Mouse (Mus musculus): ENCODE results near the gene Klhl29.
A peak's percentile ranks its signal among the peaks of the same experiment; 100 is the strongest.

Gene Klhl29

DNA sequence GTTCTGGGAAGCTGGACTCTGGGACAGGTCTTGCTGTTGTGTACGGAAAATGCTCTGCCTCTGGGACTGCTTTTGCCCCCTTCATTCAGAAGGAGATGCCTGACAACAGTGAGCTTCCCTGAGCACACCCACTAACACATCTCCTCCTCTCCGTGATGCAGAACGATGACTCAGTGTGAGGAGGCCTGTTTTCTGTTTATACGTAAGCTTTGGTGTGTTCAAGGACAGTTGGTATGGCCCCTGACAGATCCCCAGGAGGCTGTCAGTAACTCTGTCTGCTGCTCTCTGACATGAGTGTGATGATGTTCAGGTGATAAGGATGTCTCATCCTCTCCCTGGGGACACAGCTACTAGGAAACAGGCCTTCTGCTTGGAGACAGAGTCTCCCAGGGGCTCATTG, 193.3 kb downstream of the Klhl29 start:
- DNase-seq, result no peak

DNA sequence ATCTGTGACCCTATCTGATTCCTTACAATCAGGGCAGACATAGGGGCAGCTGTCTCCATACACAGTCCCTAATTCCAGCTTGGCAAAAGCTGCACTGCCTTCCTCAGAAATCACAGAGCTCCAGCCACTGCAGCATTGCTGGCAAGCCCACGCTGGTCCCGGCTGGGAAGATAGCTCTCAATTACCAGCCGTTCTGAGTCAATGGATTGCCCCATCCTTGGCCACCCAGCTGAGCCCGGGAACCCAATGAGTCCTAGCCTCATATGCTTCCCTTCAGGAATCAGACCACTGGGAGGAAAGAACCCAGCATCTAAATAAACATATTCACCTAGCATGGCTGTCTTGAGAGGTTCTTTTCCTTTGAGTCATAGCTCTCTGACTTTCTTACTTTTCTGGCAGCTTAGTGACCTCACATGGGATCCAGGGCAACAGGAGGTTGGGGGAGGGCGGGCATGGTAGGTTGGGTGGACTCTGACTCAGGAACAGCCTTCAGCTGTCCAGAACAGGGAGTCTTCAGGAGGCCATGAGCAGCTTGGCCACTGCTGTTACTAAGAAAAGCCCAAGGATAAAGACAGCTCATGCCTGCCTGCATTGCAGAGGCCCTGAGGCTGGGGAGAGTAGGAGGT, 198.7 kb downstream of the Klhl29 start:
- DNase-seq, result no peak

DNA sequence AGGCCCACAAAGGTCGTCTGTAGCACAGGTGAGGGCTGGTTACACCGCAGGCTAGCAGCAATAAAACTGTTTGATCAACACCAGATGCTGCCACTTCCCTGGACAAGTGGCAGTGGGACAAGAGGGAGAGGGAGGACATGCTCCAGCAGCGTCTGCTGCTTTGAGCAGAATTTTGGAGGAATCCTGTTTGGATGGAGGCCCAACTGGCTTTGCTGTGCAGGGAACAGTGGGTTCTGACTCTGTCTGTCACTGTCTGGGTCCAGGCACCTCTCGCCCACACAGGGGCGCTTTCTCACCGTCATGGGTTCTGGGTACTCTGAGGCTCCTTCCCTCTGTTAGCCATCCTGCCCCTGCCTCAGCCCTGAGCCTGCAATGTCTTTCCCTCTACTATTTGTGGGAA, 209.3 kb downstream of the Klhl29 start:
- DNase-seq, result peak; percentile 29 to 34

DNA sequence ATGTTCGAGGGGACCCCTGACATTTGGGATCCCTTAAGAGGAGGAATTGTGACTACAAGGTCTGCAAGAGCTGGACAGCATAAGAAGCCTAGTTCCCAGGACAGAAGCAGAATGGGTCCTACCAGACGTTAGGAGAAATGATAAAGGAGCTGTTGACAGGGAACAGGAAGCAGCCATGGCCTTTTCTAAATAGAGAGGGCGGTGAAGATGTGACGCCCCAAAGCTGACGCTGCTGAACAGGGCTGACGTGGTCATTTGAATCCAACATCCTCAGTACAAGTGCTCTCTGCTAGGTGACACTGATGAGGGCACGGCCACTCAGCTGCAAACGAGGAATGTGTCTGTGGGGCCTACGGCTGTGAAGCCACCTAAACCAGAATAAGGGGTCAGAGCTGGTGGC, 210.1 kb downstream of the Klhl29 start:
- DNase-seq, result peak; percentile 18 to 47

DNA sequence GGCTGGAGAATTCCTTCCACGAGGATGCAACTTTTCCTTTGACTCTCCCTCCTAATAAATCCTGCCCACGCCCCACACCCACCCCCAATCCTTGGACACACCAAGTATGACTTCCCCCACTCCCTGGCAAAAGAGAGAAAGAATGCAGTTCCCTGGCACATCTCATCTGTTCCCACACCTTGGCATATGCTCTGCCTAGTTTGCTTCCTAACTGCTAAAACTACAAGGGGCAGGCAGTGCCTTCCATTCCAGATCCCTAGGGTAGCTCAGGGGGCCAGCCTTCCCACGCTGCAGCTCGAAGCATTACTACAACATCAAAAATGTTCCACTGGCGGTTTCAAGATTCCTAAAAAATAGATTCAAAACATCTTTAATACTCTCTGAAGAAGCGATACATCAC, 212.8 kb downstream of the Klhl29 start:
- no peak for DNase-seq

DNA sequence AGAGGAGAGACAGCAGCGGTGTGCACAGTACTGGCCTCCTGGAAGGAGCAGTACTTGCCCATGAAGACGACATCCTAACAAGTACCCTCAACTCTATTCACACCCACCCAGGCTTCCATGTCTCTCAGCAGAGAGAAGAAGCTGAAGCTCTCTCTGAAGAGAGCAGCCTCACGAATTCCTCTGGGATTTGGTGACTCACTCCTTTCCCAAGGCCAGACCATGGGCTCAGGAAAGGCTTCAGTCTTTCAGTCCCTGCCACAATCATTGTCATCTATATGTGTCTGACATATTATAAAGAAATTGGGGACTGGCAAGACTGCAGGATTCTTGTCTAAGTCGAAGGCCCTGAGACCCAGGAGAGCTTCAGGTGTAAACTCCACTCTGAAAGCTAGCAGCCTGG, 213.9 kb downstream of the Klhl29 start:
- DNase-seq, result no peak

DNA sequence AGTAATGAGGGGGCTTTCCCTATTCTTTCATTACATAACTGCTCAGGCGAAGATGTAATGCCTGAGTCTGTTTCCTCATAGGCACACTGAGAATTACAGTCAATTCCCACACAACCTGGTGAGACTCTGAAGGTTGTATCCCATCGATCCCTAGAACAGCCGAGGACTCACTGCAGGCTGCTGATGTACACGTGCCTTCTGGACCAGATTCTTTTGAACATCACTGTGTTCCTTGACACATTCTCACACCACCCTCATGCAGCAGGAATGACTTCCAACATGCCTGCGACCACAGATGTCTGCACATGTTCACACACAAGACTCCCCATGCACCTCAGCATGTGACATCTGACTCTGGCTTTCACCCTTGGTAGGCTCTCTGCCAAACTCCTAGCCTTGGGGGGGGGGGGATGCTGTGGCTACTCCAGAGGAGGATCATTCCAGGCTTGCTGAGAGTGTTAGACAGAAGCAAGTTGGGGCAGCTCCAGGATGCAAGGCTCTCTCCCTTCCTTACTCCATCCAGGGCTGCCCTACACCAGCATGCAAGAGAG, 217.5 kb downstream of the Klhl29 start:
- no peak for DNase-seq

DNA sequence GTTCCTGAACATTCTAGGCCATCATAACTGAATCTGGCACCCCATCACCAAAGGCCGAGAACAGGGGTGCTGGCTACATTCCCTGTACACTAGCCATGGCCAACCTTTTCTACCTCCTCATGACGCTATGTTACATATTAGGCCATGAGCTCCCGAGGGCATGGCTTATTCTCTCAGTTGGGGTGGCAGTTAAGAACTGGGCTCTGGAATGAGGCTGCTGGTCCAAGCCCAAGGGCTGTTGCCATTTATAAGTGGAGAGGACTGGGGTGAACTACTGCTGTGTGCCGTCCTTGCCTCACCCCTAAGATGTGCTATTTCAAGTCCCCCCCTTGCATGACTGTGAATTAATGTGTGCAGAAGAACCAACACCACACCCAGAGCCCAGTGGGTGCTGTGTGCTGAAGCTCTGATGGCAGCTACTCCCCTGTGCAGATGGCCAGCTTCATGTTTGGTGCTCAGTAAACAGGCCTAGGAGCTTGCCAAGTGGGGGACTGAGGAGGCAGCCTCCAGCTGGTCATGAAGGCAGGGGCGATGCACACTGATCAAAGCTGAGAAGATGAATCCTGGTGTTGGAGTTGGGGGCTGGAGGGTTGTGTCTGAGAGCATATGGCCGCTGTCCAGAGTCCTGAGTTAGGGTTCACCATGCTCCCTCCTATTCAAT, 218.3 kb downstream of the Klhl29 start:
- no peak for DNase-seq

DNA sequence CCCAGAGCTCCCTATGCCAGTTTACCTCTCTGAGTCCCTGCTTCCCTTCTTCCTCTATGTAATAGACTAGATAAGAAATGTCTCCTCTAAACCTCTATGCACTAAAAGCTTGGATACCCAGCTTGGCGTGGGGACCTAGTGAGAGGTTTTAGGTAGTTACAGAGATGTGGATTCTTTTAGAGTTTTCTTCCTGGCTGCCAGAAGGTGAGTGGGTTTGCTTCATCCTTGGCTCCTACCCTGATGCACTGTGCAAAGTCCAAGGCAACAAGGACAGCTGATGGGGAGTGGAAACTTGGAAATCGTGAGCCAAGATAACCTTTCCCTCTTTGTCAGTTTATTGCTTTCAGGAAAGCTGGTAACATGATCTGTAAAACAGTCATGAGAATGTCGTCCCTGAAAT, 220.3 kb downstream of the Klhl29 start:
- no peak for DNase-seq

DNA sequence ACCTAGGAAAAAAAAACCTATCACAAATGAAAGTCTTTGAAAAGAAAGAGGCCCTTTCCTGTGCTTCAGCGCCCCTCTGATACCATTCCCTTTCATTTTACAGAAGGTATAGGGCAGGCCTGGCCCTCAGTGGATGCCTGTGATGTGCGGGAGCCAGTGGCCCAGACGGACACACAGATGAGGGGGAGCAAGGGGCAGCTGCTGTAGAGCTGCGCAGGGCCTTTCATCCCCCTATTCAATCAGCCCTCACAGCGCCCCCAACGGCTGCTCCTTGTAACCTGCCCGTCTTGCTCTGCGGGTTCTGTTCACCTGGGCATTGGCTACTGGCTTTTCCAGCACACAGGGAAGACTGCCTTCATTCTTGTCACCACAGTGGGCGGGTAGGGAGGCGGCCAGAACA, 223.6 kb downstream of the Klhl29 start:
- DNase-seq, result peak in 1 of 2 experiments; percentile 20

DNA sequence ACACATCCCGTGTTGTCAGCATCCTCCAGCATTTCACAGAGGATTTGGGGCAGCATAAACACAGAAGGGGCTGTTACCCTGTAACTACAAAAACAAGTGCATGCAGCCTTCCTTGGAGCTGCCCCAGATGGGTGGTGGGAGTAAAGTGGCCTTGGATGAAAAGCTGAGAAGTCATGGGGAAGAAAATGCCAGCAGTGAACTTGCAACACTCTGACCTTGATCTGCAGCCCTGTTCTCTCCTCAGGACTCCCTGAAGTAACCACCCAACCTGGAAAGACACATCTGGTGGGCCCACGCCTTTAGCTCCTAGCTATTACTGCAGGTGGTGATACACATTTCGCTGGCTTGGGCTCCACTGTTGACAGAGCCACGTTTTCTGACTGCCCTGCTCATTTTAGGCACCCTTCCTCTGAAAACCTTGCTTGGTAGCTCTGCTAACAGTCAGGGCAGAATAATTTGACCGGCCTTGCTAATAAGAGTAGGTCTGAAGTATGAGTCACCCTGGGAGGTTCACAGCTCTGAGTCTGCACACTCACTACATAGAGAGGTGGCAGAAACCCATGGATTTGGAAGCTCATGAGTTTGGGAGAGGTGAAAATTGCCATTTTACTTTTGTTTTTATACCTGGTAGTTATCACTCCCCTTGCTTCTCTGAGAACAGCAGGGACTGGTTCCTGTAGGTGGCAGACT, 228.0 kb downstream of the Klhl29 start:
- no peak for DNase-seq

DNA sequence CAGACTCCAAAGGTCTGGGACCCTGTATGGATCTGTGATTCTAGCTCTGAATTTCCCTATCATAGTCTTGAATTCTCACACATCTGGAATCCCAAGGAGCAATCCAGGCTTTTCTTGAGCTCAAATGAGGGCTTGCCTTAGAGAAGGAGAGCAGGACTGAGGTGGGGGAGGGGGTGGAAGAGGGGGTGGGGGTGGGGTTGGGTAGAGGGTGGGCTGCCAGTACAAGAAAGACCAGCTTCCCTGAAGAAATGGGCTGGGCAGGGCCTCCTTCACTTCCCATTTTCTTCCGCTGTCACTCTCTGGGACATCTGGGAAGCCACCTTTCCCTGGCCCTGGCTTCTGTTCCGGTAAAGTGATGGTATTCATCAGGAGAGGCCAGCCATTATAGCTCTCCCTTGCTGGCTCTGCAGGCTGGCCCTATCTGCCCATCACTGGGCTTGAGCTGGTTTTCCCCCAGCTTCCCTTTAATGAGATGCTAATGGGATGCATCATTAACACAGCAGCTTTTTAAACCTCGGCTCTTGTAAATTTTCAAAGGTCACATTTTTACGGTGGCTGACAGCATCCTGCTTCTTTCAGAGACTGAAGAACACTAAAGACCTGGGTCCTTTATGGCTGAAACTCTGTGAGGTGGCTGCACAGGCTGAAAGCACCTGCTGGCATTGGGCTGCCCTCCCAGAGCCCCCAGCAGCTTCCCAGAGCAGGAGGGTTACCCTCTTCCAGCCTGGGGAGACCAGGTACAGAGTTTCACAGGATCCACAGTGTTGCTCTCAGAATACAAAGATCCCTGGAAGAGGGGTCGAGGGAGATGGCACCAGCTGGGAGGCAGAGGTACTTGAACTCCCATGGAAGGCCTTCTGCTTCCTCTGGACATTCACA, 231.3 kb downstream of the Klhl29 start:
- no peak for DNase-seq

DNA sequence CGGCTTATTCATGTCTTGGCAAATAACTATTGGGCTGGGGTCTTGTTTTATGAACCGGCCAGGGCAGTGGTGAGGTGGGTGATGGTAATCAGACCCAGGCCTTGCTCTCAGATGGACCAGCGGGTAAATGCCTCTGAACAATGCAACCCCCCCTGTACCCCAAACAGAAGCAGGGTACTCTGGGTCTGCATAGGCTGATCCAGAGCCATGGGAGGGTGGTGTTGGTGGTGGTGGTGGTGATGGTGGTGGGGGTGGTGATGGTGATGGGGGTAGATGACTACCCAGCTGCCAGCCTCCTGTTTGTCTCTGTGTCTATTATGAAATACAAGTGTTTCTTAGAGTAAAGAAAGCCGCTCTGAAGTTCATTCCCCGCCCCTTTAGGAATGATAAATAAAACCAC, 232.3 kb downstream of the Klhl29 start:
- no peak for DNase-seq

DNA sequence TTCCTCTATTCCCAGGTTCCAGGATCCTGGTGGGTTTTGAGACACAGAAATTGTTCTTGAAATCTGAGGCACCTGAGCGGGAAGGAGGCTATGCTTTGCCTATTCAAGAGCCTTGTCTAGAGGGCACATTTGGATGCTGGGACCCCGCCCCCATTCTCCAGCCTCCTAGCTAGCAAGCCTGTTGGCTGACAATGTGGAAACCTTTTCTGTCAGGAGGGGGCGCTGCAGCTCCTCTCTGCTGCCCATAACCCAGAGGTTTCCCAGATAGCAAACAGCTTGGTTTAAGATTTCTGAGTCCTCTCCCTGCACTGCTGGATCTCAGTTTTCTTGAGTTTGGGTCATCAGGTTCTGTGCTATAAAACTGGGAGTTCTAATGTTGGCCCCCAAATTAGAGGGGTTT, 232.7 kb downstream of the Klhl29 start:
- DNase-seq, result peak; percentile 80 to 85

DNA sequence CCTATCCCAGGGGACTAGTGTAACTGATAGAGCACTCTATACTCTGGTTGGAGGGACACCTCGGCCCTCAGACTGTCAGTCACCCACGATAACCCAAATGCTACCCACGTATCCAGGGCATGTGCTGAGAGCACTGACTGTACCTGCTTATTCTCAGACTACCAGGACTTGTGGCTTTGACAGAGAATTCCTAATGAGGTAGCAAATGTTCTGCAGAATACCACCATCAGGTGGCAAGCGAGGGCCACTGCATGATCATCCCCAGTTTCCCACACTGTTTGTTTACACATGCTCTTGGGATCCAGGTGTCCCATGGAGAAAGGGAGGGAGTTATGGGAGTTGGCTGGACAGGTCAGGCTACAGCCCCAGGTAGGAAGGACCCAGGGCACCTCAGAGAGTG, 234.4 kb downstream of the Klhl29 start:
- no peak for DNase-seq

DNA sequence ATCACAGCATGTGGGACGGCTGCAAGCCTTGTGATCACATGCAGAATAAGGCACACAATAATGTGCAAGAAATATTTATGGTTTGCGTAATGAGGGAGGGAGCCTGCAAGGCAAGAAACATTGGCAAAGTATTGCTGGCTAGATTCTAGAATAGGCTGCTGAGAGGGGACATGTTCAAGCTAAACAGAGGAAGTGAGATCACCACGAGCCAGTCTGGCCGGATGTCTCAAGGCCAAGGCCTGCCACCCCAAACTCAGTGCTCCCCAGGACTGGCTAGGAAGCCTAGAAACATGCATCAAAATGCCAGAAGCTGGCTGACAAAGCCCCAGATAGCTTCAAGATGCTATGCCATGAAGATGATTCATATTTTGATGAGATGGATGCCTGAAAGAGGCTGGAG, 236.2 kb downstream of the Klhl29 start:
- DNase-seq, result peak; percentile 9 to 31

DNA sequence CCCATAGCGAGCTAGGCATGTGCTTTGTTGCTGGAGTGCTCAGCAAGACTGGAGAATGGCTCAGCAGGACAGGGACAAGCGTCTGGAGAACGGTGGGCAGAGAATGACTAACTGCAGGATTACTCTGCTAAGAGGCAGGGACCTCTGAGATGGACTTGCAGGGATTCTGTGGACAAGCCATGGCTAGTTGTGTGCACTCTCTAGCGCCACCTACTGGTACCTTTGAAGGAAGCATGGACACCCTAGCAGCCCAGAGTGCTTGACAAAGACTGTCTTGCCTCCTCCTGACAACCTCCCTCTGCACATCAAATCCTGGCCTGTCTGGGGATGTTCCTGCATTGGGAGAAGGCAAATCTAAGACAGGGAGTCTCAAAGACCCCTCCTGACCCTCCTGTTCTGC, 239.2 kb downstream of the Klhl29 start:
- DNase-seq, result peak in 1 of 2 experiments; percentile 48

DNA sequence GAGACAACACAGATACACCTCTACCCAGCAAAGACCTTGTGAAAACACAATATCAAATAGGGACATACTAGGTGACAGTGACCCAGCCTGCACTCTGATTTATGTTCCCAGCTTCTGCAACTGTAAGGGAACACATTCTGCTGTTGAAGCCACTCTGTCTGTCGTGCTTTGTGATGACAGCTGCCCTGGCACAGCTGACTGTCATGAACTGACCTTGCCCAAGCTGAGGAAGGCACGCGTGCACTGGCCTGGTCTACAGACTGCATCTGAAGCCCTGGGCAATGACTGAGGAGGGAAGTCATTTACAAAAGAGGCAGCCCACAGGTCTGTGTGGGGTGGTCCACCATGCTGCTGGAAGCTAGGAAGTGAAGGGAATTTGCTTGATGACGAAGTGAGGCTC, 246.3 kb downstream of the Klhl29 start:
- no peak for DNase-seq

DNA sequence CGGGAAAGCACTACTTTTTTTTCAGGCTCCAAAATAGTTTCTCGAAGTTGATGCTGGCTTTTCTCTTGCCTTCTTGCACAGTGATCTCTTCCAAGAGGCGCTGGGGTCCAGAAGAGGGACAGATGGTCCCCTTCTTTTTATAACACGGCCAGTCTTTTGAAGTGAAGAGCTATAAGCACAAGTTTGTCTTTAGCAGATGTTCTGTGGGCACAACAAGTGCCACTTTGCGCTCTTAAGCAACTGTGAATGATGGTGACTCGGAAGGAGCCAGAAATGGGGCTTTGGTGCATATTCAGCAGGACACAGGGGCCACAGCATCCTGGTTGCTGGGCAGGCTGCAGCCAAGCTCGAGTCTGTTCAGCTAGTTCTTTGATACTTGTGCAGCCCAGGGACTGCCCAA, 249.6 kb downstream of the Klhl29 start:
- no peak for DNase-seq

DNA sequence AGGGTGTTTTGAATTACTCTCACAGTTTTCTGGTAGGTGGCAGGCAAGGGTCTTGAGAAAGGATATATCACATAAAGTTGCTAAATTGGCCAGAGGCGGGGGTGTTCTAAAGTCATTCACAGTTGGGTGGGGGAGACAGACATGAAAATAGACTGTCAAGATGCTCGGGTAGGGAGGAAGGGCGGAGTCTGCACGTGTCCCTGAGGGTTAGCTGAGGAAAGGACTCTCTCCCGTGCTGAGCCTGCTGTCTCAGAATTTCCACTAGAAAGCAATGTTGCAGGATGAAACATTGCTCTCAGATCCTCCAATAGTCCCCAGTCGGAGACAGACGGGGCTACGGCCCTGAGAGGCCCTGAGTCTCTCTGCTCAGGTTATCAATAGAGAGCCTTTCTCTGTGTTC, 252.5 kb downstream of the Klhl29 start:
- no peak for DNase-seq

DNA sequence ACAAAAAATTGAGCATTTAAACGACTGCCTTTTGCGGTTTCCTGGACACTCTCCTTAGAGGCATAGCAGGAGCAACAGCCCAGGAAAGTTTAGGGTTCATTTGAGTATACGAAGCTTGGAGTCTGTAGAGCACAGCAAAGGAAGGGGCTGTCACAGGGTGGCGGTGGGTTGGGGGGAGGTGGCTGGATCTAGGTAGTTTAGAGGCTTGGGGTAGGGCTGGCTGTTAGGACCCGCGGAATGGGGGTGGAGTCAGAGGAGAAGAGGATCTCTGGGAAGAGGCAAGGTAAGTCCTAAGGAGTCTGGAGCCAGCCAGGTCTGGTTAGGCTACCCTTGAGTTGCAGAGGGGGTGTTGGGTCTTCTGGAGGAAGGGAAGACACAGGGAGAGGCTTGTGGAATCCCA, 255.2 kb downstream of the Klhl29 start:
- no peak for DNase-seq

DNA sequence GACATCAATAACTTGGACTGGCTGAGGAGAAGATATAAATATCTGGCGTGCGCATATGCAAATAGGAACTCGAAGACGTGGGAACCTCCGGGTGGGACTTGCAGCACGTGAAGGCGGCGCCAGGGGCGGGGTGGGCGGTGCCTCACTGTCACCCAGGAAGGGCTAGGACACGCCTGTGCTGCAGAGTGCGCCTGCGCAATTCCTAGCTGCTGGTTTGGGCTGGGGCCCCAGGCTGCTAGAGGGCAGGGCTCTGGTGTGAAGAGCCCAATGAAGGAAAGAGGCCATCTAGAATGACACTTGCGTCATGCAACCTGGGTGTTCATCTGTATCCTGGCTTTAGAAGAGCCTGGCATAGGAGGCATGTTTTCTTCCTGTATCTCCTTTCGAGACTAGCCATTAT, 255.8 kb downstream of the Klhl29 start:
- peak; percentile 88 to 95 for DNase-seq

DNA sequence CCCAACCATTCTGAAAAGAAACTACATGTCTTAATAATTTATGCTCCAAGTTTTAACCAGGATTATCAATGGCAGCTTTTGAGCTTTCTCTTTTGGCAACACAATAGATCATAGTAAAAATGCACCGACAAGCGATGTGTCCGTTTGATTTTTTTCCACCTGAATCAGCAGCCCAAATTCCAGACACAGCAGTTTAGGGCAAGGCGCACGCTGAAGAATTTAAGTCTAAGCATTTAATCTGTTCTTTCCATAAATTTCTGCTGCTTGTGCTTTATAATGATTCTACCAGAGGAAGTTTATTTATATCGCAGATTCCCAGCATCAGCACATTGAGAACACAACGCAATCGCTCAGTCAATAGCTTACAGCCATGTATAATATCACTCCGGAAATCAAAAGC, 256.2 kb downstream of the Klhl29 start:
- no peak for DNase-seq

Measured in lung, postnatal 4 days (tissue).